Mouse (Mus musculus): Measurements from ENCODE around the gene Hmgcr. TPM values are rescaled to one million over a fixed set of nuclear protein-coding genes. Genes with fewer than 3 reads are reported as not detected.
A peak's percentile ranks its signal among the peaks of the same experiment; 100 is the strongest.

The Hmgcr gene
- polyA plus RNA-seq, 1 experiment from 2014 or later = 32.6 TPM

GRCm38 (mm10) chr13:96702567-96703278 is 32.0 kb upstream of the Hmgcr start:
- TF ChIP-seq CTCF (IDR thresholded peaks at IDR 0.05) (no peak), EP300 (IDR thresholded peaks at IDR 0.05) (no peak)

GRCm38 (mm10) chr13:96697805-96698586 is 27.3 kb upstream of the Hmgcr start:
- H3K27me3 ChIP-seq (replicated peaks; ENCODE audit: insufficient read depth, low read length) = no peaks in the 10 kb centered on the region
- H3K9ac ChIP-seq (replicated peaks; ENCODE audit: low read depth) = no peak overlapping the region
- WGBS = 45% methylated on average over 8 of the region's 8 CpGs
- H3K9me3 ChIP-seq (ENCODE audit: low read length) = no peaks in the 10 kb centered on the region
- H3K4me2 ChIP-seq (replicated peaks; ENCODE audit: low read depth, low read length) = no peak overlapping the region
- H3K36me3 ChIP-seq (ENCODE audit: insufficient read depth, low read length) = no peaks in the 10 kb centered on the region
- no peaks in the 10 kb centered on the region for H3K4me1 ChIP-seq (ENCODE audit: insufficient read depth, low read depth, low read length)
- H3K27ac ChIP-seq (ENCODE audit: low read length) = no peak overlapping the region
- H3K4me3 ChIP-seq (ENCODE audit: low read depth, low read length) = no peak overlapping the region
- ATAC-seq (peak; percentile 93), DNase-seq (ENCODE audit: low spot score) (peak; percentile 80)
- TF ChIP-seq EP300 (IDR thresholded peaks at IDR 0.05) (peak; percentile 81), CTCF (IDR thresholded peaks at IDR 0.05) (no peak)

More at GRCm38 (mm10) chr13:96702567-96703278, 32.0 kb upstream of the Hmgcr start:
- DNase-seq (ENCODE audit: low spot score) (peak; percentile 55), ATAC-seq (peak; percentile 86)
- H3K9me3 ChIP-seq (ENCODE audit: low read length) = no peaks in the 10 kb centered on the region
- H3K4me2 ChIP-seq (replicated peaks; ENCODE audit: low read depth, low read length) = no peak overlapping the region
- H3K4me3 ChIP-seq (ENCODE audit: low read depth, low read length) = no peak overlapping the region
- 47% methylated on average over 9 of the region's 9 CpGs for WGBS
- H3K4me1 ChIP-seq (ENCODE audit: insufficient read depth, low read depth, low read length) = no peaks in the 10 kb centered on the region
- H3K9ac ChIP-seq (replicated peaks; ENCODE audit: low read depth) = no peak overlapping the region
- no peaks in the 10 kb centered on the region for H3K27me3 ChIP-seq (replicated peaks; ENCODE audit: insufficient read depth, low read length)
- no peak overlapping the region for H3K27ac ChIP-seq (ENCODE audit: low read length)
- no peaks in the 10 kb centered on the region for H3K36me3 ChIP-seq (ENCODE audit: insufficient read depth, low read length)

GRCm38 (mm10) chr13:96695428-96695827 is 24.7 kb upstream of the Hmgcr start:
- no peaks in the 10 kb centered on the region for H3K9me3 ChIP-seq (ENCODE audit: low read length)
- TF ChIP-seq EP300 (IDR thresholded peaks at IDR 0.05) (no peak), CTCF (IDR thresholded peaks at IDR 0.05) (no peak)
- H3K4me3 ChIP-seq (ENCODE audit: low read depth, low read length) = no peak overlapping the region
- no peaks in the 10 kb centered on the region for H3K36me3 ChIP-seq (ENCODE audit: insufficient read depth, low read length)
- DNase-seq (ENCODE audit: low spot score) (no peak), ATAC-seq (no peak)
- 89% methylated on average over 2 of the region's 2 CpGs for WGBS
- no peaks in the 10 kb centered on the region for H3K4me1 ChIP-seq (ENCODE audit: insufficient read depth, low read depth, low read length)
- no peak overlapping the region for H3K27ac ChIP-seq (ENCODE audit: low read length)
- no peaks in the 10 kb centered on the region for H3K27me3 ChIP-seq (replicated peaks; ENCODE audit: insufficient read depth, low read length)
- H3K9ac ChIP-seq (replicated peaks; ENCODE audit: low read depth) = no peak overlapping the region
- H3K4me2 ChIP-seq (replicated peaks; ENCODE audit: low read depth, low read length) = no peak overlapping the region

GRCm38 (mm10) chr13:96689901-96690300 is 19.2 kb upstream of the Hmgcr start:
- no peaks in the 10 kb centered on the region for H3K9me3 ChIP-seq (ENCODE audit: low read length)
- WGBS = 91% methylated on average over 5 of the region's 5 CpGs
- no peak for ATAC-seq

GRCm38 (mm10) chr13:96687261-96687660 is 16.5 kb upstream of the Hmgcr start:
- no peak overlapping the region for H3K4me3 ChIP-seq (ENCODE audit: low read depth, low read length)
- 56% methylated on average over 9 of the region's 9 CpGs for WGBS

More at GRCm38 (mm10) chr13:96689901-96690300, 19.2 kb upstream of the Hmgcr start:
- DNase-seq (ENCODE audit: low spot score) = no peak
- H3K4me2 ChIP-seq (replicated peaks; ENCODE audit: low read depth, low read length) = no peak overlapping the region
- no peak overlapping the region for H3K27ac ChIP-seq (ENCODE audit: low read length)
- H3K36me3 ChIP-seq (ENCODE audit: insufficient read depth, low read length) = no peaks in the 10 kb centered on the region
- H3K4me3 ChIP-seq (ENCODE audit: low read depth, low read length) = no peak overlapping the region
- no peak overlapping the region for H3K9ac ChIP-seq (replicated peaks; ENCODE audit: low read depth)
- TF ChIP-seq CTCF (IDR thresholded peaks at IDR 0.05) (no peak), EP300 (IDR thresholded peaks at IDR 0.05) (no peak)
- H3K27me3 ChIP-seq (replicated peaks; ENCODE audit: insufficient read depth, low read length) = no peaks in the 10 kb centered on the region
- no peaks in the 10 kb centered on the region for H3K4me1 ChIP-seq (ENCODE audit: insufficient read depth, low read depth, low read length)

GRCm38 (mm10) chr13:96684779-96685178 is 14.0 kb upstream of the Hmgcr start:
- no peak for TF ChIP-seq EP300 (IDR thresholded peaks at IDR 0.05)
- TF ChIP-seq CTCF (IDR thresholded peaks at IDR 0.05) = no peak
- no peak overlapping the region for H3K4me2 ChIP-seq (replicated peaks; ENCODE audit: low read depth, low read length)
- H3K36me3 ChIP-seq (ENCODE audit: insufficient read depth, low read length) = no peaks in the 10 kb centered on the region
- no peaks in the 10 kb centered on the region for H3K9me3 ChIP-seq (ENCODE audit: low read length)
- no peak overlapping the region for H3K27ac ChIP-seq (ENCODE audit: low read length)
- peaks cover 3% of the 10 kb centered on the region; the same call in 1 of the 2 replicates for H3K4me1 ChIP-seq (ENCODE audit: insufficient read depth, low read depth, low read length)
- no peak overlapping the region for H3K4me3 ChIP-seq (ENCODE audit: low read depth, low read length)
- 74% methylated on average over 5 of the region's 5 CpGs for WGBS
- no peaks in the 10 kb centered on the region for H3K27me3 ChIP-seq (replicated peaks; ENCODE audit: insufficient read depth, low read length)
- ATAC-seq (no peak), DNase-seq (ENCODE audit: low spot score) (no peak)
- H3K9ac ChIP-seq (replicated peaks; ENCODE audit: low read depth) = no peak overlapping the region

More at GRCm38 (mm10) chr13:96687261-96687660, 16.5 kb upstream of the Hmgcr start:
- no peaks in the 10 kb centered on the region for H3K9me3 ChIP-seq (ENCODE audit: low read length)
- no peak overlapping the region for H3K27ac ChIP-seq (ENCODE audit: low read length)
- H3K27me3 ChIP-seq (replicated peaks; ENCODE audit: insufficient read depth, low read length) = no peaks in the 10 kb centered on the region
- TF ChIP-seq EP300 (IDR thresholded peaks at IDR 0.05) (no peak), CTCF (IDR thresholded peaks at IDR 0.05) (no peak)
- no peak overlapping the region for H3K9ac ChIP-seq (replicated peaks; ENCODE audit: low read depth)
- no peaks in the 10 kb centered on the region for H3K4me1 ChIP-seq (ENCODE audit: insufficient read depth, low read depth, low read length)
- H3K36me3 ChIP-seq (ENCODE audit: insufficient read depth, low read length) = no peaks in the 10 kb centered on the region
- DNase-seq (ENCODE audit: low spot score) (no peak), ATAC-seq (no peak)
- H3K4me2 ChIP-seq (replicated peaks; ENCODE audit: low read depth, low read length) = no peak overlapping the region
